Mouse (Mus musculus) embryonic facial prominence, embryonic 13.5 days (tissue): ENCODE measurements around the gene Pmepa1. TPM values are rescaled to one million over a fixed set of nuclear protein-coding genes. Genes with fewer than 3 reads are reported as not detected.
A peak's percentile ranks its signal among the peaks of the same experiment; 100 is the strongest.

Source experiments
- ATAC-seq: fragments of 200-750 bp; cut with Nextera tagmentation; 2 replicates; pipeline ENCODE4 v1.8.0; 2017; ENCODE audit warnings: low read depth; ENCODE audit not compliant: insufficient number of reproducible peaks, insufficient read depth, low FRiP score, low TSS enrichment
- H3K27ac ChIP-seq: fragments of 300-500 bp; sonication (generic); 2 replicates; pipeline ENCODE4 v1.5.1; 2015; ENCODE audit warnings: moderate library complexity, mild to moderate bottlenecking, inconsistent platforms
- H3K27me3 ChIP-seq: fragments of 300-500 bp; sonication (generic); 2 replicates; pipeline ENCODE4 v1.6.1; 2015; ENCODE audit warnings: mild to moderate bottlenecking, inconsistent platforms
- H3K36me3 ChIP-seq: fragments of 300-500 bp; sonication (generic); 2 replicates; pipeline ENCODE4 v1.6.1; 2015; ENCODE audit warnings: mild to moderate bottlenecking, inconsistent platforms
- H3K4me1 ChIP-seq: fragments of 300-500 bp; sonication (generic); 2 replicates; pipeline ENCODE4 v1.6.1; 2015; ENCODE audit warnings: inconsistent platforms
- H3K4me2 ChIP-seq: fragments of 300-500 bp; sonication (generic); 2 replicates; pipeline ENCODE4 v1.6.1; 2015; ENCODE audit warnings: moderate library complexity, mild to moderate bottlenecking, inconsistent platforms
- H3K4me3 ChIP-seq: fragments of 300-500 bp; sonication (generic); 2 replicates; pipeline ENCODE4 v1.5.1; 2015; ENCODE audit warnings: mild to moderate bottlenecking, inconsistent platforms
- H3K9ac ChIP-seq: fragments of 300-500 bp; sonication (generic); 2 replicates; pipeline ENCODE4 v1.6.1; 2015; ENCODE audit warnings: mild to moderate bottlenecking, inconsistent platforms
- H3K9me3 ChIP-seq: fragments of 300-500 bp; sonication (generic); 2 replicates; pipeline ENCODE4 v1.6.1; 2016; ENCODE audit warnings: inconsistent platforms
- WGBS: fragments of 180-500 bp; shearing (Covaris S2); methylation state at CpG from one replicate; pipeline ENCODE4 v1.1.7; 2015; ENCODE audit warnings: mixed read lengths; 5-methylcytosine and 5-hydroxymethylcytosine counted together
- polyA plus RNA-seq: library from polyadenylated mRNA; unstranded; fragments of >200 nt; fragmentation: Nextera tagmentation; extraction: Ambion mirVana; gene quantifications from 2 replicates; pipeline ENCODE4 v1.2.1, GENCODE M21; 2015

The Pmepa1 gene
- polyA plus RNA-seq, 1 experiment from 2014 or later, result 6.3 TPM

GRCm38 (mm10) chr2:173224097-173224496 lies 52.2 kb downstream of the Pmepa1 start:
- Histone ChIP-seq H3K4me2 (no peak overlapping the region), H3K4me3 (no peak overlapping the region), H3K9ac (no peak overlapping the region), H3K27ac (0 out of 2 replicates have a peak overlapping the region, but pooled peaks have one; percentile 12), H3K27me3 (no peaks in the 10 kb centered on the region), H3K36me3 (peaks cover 34% of the 10 kb centered on the region), H3K9me3 (no peaks in the 10 kb centered on the region), H3K4me1 (peaks cover 17% of the 10 kb centered on the region)
- ATAC-seq, result no peak
- 57% methylated on average over 3 of the region's 3 CpGs for WGBS

GRCm38 (mm10) chr2:173223496-173223895 lies 52.8 kb downstream of the Pmepa1 start:
- no peak overlapping the region for H3K4me2 ChIP-seq
- H3K4me1 ChIP-seq, result peaks cover 17% of the 10 kb centered on the region
- ATAC-seq, result no peak
- H3K9me3 ChIP-seq, result no peaks in the 10 kb centered on the region
- H3K27me3 ChIP-seq, result no peaks in the 10 kb centered on the region
- H3K9ac ChIP-seq, result no peak overlapping the region
- 60% methylated on average over 3 of the region's 3 CpGs for WGBS
- no peak overlapping the region for H3K27ac ChIP-seq
- no peak overlapping the region for H3K4me3 ChIP-seq
- H3K36me3 ChIP-seq, result peaks cover 28% of the 10 kb centered on the region

- WGBS, result 91% methylated on average over 9 of the region's 9 CpGs
- Histone ChIP-seq H3K9ac (no peak overlapping the region), H3K27ac (no peak overlapping the region), H3K4me3 (no peak overlapping the region), H3K36me3 (peaks cover 4% of the 10 kb centered on the region), H3K27me3 (no peaks in the 10 kb centered on the region), H3K9me3 (no peaks in the 10 kb centered on the region), H3K4me1 (peaks cover 12% of the 10 kb centered on the region; the same call in 1 of the 2 replicates), H3K4me2 (no peak overlapping the region)
- ATAC-seq, result no peak
These were observed 55.6 kb downstream of the Pmepa1 start for GRCm38 (mm10) chr2:173220754-173221153.

GRCm38 (mm10) chr2:173219256-173219954 lies 56.9 kb downstream of the Pmepa1 start:
- H3K9me3 ChIP-seq, result 0 out of 2 replicates have a peak, but pooled peaks cover 2% of the 10 kb centered on the region
- H3K4me3 ChIP-seq, result no peak overlapping the region
- H3K27me3 ChIP-seq, result no peaks in the 10 kb centered on the region
- no peak for ATAC-seq
- H3K36me3 ChIP-seq, result no peaks in the 10 kb centered on the region
- H3K4me1 ChIP-seq, result peaks cover under 1% of the 10 kb centered on the region; the same call in 1 of the 2 replicates
- no peak overlapping the region for H3K9ac ChIP-seq
- 45% methylated on average over 10 of the region's 10 CpGs for WGBS
- no peak overlapping the region for H3K4me2 ChIP-seq
- H3K27ac ChIP-seq, result no peak overlapping the region

- Histone ChIP-seq H3K4me1 (no peaks in the 10 kb centered on the region), H3K9ac (no peak within 1 kb of the TSS), H3K4me2 (no peak within 1 kb of the TSS), H3K27me3 (no peaks in the 10 kb centered on the region), H3K27ac (no peak within 1 kb of the TSS), H3K9me3 (0 out of 2 replicates have a peak, but pooled peaks cover 7% of the 10 kb centered on the region), H3K4me3 (no peak within 1 kb of the TSS), H3K36me3 (no peaks in the 10 kb centered on the region)
- 63% methylated on average over 11 of the region's 11 CpGs for WGBS
- ATAC-seq, result no peak
These were observed 57.8 kb downstream of the Pmepa1 start, which contains the start of gene Zbp1 for GRCm38 (mm10) chr2:173218416-173219141. Zbp1 (minus strand) TSS chr2:173218923.

GRCm38 (mm10) chr2:173217763-173218258 lies 58.5 kb downstream of the Pmepa1 start:
- no peak overlapping the region for H3K4me3 ChIP-seq
- H3K27ac ChIP-seq, result no peak overlapping the region
- no peaks in the 10 kb centered on the region for H3K4me1 ChIP-seq
- H3K9ac ChIP-seq, result no peak overlapping the region
- H3K36me3 ChIP-seq, result no peaks in the 10 kb centered on the region
- WGBS, result 92% methylated on average over 5 of the region's 5 CpGs
- H3K27me3 ChIP-seq, result no peaks in the 10 kb centered on the region
- ATAC-seq, result no peak
- H3K4me2 ChIP-seq, result no peak overlapping the region
- H3K9me3 ChIP-seq, result 0 out of 2 replicates have a peak, but pooled peaks cover 7% of the 10 kb centered on the region

- H3K4me3 ChIP-seq, result no peak overlapping the region
- no peaks in the 10 kb centered on the region for H3K36me3 ChIP-seq
- no peak overlapping the region for H3K9ac ChIP-seq
- H3K27me3 ChIP-seq, result no peaks in the 10 kb centered on the region; the same call in 1 of the 2 replicates
- H3K27ac ChIP-seq, result no peak overlapping the region
- no peak overlapping the region for H3K4me2 ChIP-seq
- ATAC-seq, result no peak
- H3K9me3 ChIP-seq, result 0 out of 2 replicates have a peak, but pooled peaks cover 7% of the 10 kb centered on the region
- H3K4me1 ChIP-seq, result no peaks in the 10 kb centered on the region
- 79% methylated on average over 3 of the region's 3 CpGs for WGBS
These were observed 59.1 kb downstream of the Pmepa1 start for GRCm38 (mm10) chr2:173217246-173217645.

GRCm38 (mm10) chr2:173216840-173217239 lies 59.5 kb downstream of the Pmepa1 start:
- Histone ChIP-seq H3K4me3 (no peak overlapping the region), H3K36me3 (no peaks in the 10 kb centered on the region), H3K4me2 (no peak overlapping the region), H3K27ac (no peak overlapping the region), H3K9ac (no peak overlapping the region), H3K27me3 (no peaks in the 10 kb centered on the region; the same call in 1 of the 2 replicates), H3K4me1 (no peaks in the 10 kb centered on the region), H3K9me3 (0 out of 2 replicates have a peak, but pooled peaks cover 7% of the 10 kb centered on the region)
- WGBS, result 81% methylated on average over 7 of the region's 7 CpGs
- ATAC-seq, result no peak

- H3K4me3 ChIP-seq, result no peak overlapping the region
- no peak for ATAC-seq
These were observed 64.1 kb downstream of the Pmepa1 start for GRCm38 (mm10) chr2:173212227-173212626.

GRCm38 (mm10) chr2:173209091-173209815 lies 67.1 kb downstream of the Pmepa1 start:
- H3K9ac ChIP-seq, result no peak overlapping the region
- 0 out of 2 replicates have a peak, but pooled peaks cover 3% of the 10 kb centered on the region for H3K9me3 ChIP-seq
- H3K27ac ChIP-seq, result no peak overlapping the region
- H3K4me3 ChIP-seq, result no peak overlapping the region
- H3K36me3 ChIP-seq, result no peaks in the 10 kb centered on the region
- H3K27me3 ChIP-seq, result no peaks in the 10 kb centered on the region; the same call in 1 of the 2 replicates
- ATAC-seq, result no peak
- WGBS, result 91% methylated on average over 7 of the region's 7 CpGs
- H3K4me1 ChIP-seq, result no peaks in the 10 kb centered on the region
- H3K4me2 ChIP-seq, result no peak overlapping the region

More at GRCm38 (mm10) chr2:173212227-173212626, 64.1 kb downstream of the Pmepa1 start:
- H3K27me3 ChIP-seq, result no peaks in the 10 kb centered on the region; the same call in 1 of the 2 replicates
- WGBS, result 68% methylated on average over 4 of the region's 4 CpGs
- 0 out of 2 replicates have a peak, but pooled peaks cover 7% of the 10 kb centered on the region for H3K9me3 ChIP-seq
- H3K4me1 ChIP-seq, result no peaks in the 10 kb centered on the region
- H3K27ac ChIP-seq, result no peak overlapping the region
- no peaks in the 10 kb centered on the region for H3K36me3 ChIP-seq
- no peak overlapping the region for H3K9ac ChIP-seq
- no peak overlapping the region for H3K4me2 ChIP-seq

- 97% methylated on average over 3 of the region's 3 CpGs for WGBS
- no peak overlapping the region for H3K9ac ChIP-seq
- no peaks in the 10 kb centered on the region for H3K9me3 ChIP-seq
- no peaks in the 10 kb centered on the region for H3K36me3 ChIP-seq
- H3K4me3 ChIP-seq, result no peak overlapping the region
- no peak for ATAC-seq
- peaks cover 4% of the 10 kb centered on the region; the same call in 1 of the 2 replicates for H3K4me1 ChIP-seq
- no peak overlapping the region for H3K27ac ChIP-seq
- H3K4me2 ChIP-seq, result no peak overlapping the region
- no peaks in the 10 kb centered on the region for H3K27me3 ChIP-seq
These were observed 69.3 kb downstream of the Pmepa1 start for GRCm38 (mm10) chr2:173207051-173207450.
